Mouse (Mus musculus) urinary bladder, postnatal 36 days (tissue): ENCODE results near the gene Igf1r.

Source experiments
- DNase-seq, 2 experiments: peaks; one replicate each; pipeline ENCODE4 v3.0.0; 2022; ENCODE audit warnings: low spot score in 2 of 2, mixed read lengths in 1 of 2

The Igf1r gene

GRCm38 (mm10) chr7:68164074-68164473 is 211.4 kb downstream of the Igf1r start:
- no peak for DNase-seq

- no peak for DNase-seq
These were observed 220.1 kb downstream of the Igf1r start for GRCm38 (mm10) chr7:68172776-68173175.

GRCm38 (mm10) chr7:68179672-68180071 is 227.0 kb downstream of the Igf1r start:
- no peak for DNase-seq

- no peak for DNase-seq
These were observed 228.5 kb downstream of the Igf1r start for GRCm38 (mm10) chr7:68181104-68181503.

GRCm38 (mm10) chr7:68182025-68182424 is 229.4 kb downstream of the Igf1r start:
- DNase-seq: no peak

- no peak for DNase-seq
These were observed 230.1 kb downstream of the Igf1r start for GRCm38 (mm10) chr7:68182773-68183172.

GRCm38 (mm10) chr7:68183421-68183820 is 230.8 kb downstream of the Igf1r start:
- no peak for DNase-seq

GRCm38 (mm10) chr7:68189211-68189610 is 236.6 kb downstream of the Igf1r start:
- DNase-seq: no peak

GRCm38 (mm10) chr7:68189691-68190456 is 237.2 kb downstream of the Igf1r start:
- DNase-seq: no peak

GRCm38 (mm10) chr7:68193958-68194695 is 241.5 kb downstream of the Igf1r start:
- no peak for DNase-seq

- no peak for DNase-seq
These were observed 247.0 kb downstream of the Igf1r start for GRCm38 (mm10) chr7:68199609-68200008.

GRCm38 (mm10) chr7:68205776-68206427 is 253.3 kb downstream of the Igf1r start:
- DNase-seq: no peak

GRCm38 (mm10) chr7:68209039-68209438 is 256.4 kb downstream of the Igf1r start:
- DNase-seq: no peak

- no peak for DNase-seq
These were observed 257.8 kb downstream of the Igf1r start for GRCm38 (mm10) chr7:68210417-68210816.

GRCm38 (mm10) chr7:68211883-68212282 is 259.3 kb downstream of the Igf1r start:
- no peak for DNase-seq

GRCm38 (mm10) chr7:68213842-68214241 is 261.2 kb downstream of the Igf1r start:
- no peak for DNase-seq

- DNase-seq: peak in 1 of 2 experiments; percentile 21
These were observed 263.0 kb downstream of the Igf1r start for GRCm38 (mm10) chr7:68215522-68216070.

GRCm38 (mm10) chr7:68218879-68219278 is 266.3 kb downstream of the Igf1r start:
- DNase-seq: no peak

GRCm38 (mm10) chr7:68221677-68222230 is 269.1 kb downstream of the Igf1r start:
- DNase-seq: no peak

- DNase-seq: peak in 1 of 2 experiments; percentile 38
These were observed 270.8 kb downstream of the Igf1r start for GRCm38 (mm10) chr7:68223356-68223808.

- DNase-seq: no peak
These were observed 271.4 kb downstream of the Igf1r start for GRCm38 (mm10) chr7:68224006-68224405.
